Mouse (Mus musculus) 3T3-L1 (cell line): ENCODE data around the gene Angptl6.
"Not testable (repeated sequence)": the region's sequence is repeated elsewhere in the genome, so short reads cannot be mapped to it uniquely, and the experiment has no call there.

ENCODE experiments used
- DNase-seq: peaks from one replicate; pipeline ENCODE4 v3.0.0-alpha.2; 2015; ENCODE audit warnings: low read depth, low spot score

Angptl6 gene

GRCm38 (mm10) chr9:20838931-20839330 is 40.6 kb downstream of the Angptl6 start:
- no peak for DNase-seq

- no peak for DNase-seq
Observed at GRCm38 (mm10) chr9:20837184-20837947, 42.2 kb downstream of the Angptl6 start.

GRCm38 (mm10) chr9:20835431-20835954 is 44.0 kb downstream of the Angptl6 start:
- not testable (repeated sequence) for DNase-seq

GRCm38 (mm10) chr9:20834881-20835280 is 44.6 kb downstream of the Angptl6 start:
- peak; percentile 63 for DNase-seq

GRCm38 (mm10) chr9:20830901-20831643 is 48.5 kb downstream of the Angptl6 start:
- DNase-seq, result peak; percentile 97

- no peak for DNase-seq
Observed at GRCm38 (mm10) chr9:20828127-20828526, 51.4 kb downstream of the Angptl6 start.

- peak; percentile 86 for DNase-seq
Observed at GRCm38 (mm10) chr9:20825781-20826180, 53.7 kb downstream of the Angptl6 start.
